Mouse (Mus musculus) heart, adult 11 months (tissue): ENCODE measurements around the gene Fev.
A peak's percentile ranks its signal among the peaks of the same experiment; 100 is the strongest.

Source experiments
- DNase-seq: peaks from one replicate; pipeline ENCODE4 v3.0.0; 2022

Gene Fev

DNA sequence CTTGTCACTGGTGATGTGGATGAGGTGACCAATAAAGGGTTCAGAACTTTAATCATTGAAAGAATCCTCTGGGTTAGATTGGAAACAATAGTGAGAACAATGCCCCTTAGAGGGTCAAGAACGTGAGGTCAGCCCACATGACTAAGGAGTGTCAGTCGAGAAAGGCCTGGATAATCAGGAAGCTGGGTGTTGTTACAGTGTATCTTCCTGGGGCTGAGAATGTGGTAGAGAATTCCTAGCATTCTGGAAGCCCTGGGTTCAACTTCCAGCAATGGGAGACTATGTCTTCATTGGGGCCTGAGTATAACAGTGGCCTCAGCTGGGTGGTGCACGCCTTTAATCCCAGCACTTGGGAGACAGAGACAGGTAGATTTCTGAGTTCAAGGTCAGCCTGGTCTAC, 8.0 kb downstream of the Fev start:
- no peak for DNase-seq

DNA sequence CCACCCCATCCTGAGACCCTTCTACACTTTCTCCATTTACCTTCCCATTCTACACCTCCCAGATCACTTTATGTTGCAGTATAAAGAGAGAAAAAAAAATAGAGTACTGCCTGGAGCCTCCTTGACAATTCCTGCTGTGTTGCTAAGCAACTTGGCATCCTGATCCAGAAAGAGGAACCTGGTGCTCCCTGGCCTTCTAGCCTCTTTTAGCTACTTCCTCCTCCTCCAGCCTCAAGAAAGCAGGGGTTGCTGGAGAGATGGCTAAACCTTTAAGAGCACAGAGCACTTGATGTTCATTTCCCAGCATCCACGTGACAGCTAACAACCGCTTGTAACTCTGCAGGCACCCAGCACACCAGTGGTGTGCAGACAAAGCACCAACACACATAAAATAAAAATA, 13.0 kb downstream of the Fev start:
- no peak for DNase-seq

DNA sequence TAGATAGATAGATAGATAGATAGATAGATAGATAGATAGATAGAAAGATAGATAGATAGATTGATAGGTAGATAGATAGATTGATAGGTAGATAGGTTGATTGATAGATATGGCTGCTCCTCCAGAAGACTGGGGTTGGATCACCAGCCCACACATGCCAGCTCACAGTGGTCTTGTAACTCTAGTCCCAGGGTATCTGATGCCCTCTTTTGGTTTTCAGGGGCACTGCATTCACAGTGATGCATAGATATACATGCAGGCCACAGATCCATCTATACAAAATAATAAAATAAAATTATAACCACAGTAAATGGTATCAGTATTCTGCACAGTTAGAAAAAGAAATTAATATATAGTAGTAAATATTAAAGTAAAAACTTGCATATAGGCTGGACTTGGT, 23.4 kb downstream of the Fev start:
- no peak for DNase-seq

DNA sequence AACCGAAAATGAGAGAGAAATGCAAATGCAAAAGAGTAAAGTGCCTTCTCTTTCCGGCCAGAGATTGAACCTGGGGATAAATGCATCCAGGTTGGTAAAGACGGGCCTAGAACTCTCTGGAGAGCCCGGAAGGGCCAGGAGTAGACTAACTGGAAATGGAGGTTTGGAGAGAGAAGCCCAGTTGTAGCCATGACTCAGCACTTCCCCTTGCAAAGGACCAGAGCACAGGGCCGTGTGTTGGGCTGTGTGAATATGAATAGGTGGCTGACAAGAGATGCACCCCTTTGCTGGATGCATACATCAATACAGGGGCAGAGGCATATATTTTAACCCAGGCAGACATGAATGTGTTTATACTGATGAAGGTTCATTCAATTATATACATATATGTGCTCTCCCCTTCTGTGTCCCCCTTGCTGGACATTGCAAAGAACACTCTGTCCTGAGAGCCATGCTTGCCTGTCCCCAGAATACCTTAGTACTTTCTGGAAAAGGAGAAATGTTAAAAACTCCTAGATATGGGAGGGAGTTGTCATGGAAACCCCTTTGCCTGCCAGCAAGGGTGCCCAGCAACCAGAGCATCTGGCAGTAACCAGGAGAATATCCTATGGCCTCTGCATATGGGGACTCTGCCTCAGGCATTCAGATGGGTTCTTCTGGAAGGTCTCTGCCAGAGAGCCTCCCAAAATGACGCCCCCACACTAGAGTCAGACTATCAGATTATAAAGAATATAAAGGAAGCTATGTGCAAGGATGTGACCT, 25.8 kb downstream of the Fev start:
- DNase-seq: no peak

DNA sequence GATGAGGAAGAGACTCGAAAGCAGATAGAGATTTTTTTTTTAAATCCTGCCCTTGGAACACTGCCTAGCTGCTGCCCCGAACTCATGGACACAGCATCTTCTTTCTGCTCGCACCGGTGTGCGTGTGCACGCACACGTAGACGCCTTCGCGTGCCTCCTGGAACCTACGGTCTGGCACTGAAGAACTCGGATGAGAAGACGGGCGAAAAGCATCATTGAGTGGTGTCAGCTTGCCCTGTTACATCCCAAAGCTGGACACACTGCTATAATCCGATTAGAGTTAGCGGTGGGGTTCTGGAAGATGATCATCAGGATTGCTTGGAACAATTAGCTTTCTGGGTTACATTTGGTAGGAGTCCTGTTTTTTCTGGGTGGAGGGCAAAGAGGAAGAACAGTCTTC, 26.4 kb downstream of the Fev start:
- no peak for DNase-seq

DNA sequence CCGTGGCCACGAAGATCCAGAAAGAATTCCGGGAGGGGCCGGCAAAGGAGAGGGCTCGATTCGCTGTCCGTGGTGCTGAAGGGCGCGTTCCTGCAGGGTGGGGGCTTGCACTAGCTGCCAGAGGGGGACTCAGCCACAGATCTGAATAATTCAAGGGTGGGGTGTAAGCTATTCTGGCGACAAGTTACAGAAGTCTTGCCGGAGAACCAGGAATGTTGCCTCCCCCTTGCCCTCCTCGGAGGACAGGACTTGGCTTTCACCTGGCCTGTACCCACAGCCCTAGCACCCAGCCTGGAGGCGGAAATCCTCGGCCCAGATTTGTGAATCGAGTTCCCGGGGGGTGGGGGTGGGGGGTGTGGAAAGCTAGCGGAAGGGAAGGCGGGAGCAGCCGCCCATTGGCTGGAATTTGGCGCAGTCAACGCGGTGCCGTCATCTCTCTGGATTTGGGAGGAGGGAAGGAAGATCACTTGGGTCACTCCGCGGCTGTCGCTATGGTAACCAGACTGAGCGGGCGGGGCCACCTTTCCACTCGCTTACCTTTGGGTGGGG, 27.0 kb downstream of the Fev start:
- DNase-seq: peak; percentile 92

DNA sequence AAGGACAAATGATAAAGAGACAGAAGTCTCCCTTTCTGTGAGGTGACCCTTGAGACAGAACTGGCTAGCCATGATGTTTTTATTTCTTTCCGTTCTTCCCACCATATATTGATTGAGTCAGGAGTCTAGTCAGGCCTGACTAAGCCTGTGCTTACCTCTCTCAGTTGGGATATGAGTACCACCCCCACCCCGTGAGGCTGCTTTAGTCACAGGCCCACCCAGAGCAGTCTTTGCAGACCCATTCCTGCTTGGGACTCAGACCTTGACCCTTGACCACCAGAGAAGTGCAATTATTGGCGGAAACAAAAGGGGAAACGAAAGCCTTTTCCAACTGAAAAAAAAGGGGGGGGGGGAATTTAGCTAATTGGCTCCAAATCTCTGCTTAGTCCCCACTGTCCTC, 27.5 kb downstream of the Fev start:
- peak; percentile 84 for DNase-seq

DNA sequence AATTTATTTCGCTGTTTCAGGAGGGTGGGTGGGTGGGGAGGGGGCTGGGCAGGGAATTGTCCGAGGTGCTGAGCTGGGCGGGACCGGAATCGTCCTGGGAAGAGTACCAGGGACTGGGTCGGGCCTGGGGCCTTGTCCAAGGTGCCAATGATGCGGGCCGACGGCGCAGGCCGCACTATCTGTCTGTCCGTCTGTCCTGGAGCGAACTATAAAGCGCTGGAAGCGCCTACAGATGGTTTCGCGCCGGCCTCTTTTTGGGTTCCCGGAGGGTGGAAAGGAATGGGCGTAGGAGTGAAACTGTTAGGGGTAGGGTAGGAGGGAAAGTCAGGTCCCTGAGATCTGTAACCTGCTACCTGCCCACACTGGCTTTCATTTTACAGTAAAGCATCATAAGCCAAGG, 28.0 kb downstream of the Fev start:
- DNase-seq: peak; percentile 61

DNA sequence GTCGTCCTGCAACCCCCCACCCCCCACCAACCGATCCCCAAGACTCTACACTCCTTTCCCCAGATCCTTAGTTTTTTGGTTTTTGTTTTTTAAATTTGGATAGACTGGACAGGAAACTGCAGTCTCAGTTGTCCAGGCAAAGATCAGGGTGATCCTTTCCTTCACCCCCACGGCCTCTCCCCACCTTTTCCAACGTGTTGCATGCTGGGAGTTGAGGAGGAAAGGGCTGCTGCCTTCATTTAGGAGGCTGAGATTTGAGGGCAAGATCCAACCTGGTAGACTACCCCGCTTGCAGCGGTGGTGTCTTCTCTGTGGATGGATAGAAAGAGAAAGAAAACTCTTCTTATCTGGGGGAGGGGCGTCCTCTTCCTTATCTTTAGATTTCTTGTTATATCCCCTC, 28.4 kb downstream of the Fev start:
- DNase-seq: peak; percentile 56

DNA sequence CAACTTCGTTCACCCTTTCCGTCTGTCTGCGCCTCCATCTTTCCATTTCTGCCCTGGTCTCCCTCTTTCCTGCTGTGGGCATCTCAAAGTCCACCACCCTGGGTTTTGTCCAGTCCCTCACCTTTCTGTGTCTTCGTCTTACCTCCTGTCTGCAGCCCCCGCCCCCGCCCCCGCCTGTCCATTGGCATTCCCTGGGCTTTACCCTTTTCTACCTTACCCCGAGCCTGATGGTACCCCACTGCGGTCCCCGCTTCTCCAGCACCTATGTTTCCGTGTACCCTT, 28.8 kb downstream of the Fev start:
- peak; percentile 65 for DNase-seq

DNA sequence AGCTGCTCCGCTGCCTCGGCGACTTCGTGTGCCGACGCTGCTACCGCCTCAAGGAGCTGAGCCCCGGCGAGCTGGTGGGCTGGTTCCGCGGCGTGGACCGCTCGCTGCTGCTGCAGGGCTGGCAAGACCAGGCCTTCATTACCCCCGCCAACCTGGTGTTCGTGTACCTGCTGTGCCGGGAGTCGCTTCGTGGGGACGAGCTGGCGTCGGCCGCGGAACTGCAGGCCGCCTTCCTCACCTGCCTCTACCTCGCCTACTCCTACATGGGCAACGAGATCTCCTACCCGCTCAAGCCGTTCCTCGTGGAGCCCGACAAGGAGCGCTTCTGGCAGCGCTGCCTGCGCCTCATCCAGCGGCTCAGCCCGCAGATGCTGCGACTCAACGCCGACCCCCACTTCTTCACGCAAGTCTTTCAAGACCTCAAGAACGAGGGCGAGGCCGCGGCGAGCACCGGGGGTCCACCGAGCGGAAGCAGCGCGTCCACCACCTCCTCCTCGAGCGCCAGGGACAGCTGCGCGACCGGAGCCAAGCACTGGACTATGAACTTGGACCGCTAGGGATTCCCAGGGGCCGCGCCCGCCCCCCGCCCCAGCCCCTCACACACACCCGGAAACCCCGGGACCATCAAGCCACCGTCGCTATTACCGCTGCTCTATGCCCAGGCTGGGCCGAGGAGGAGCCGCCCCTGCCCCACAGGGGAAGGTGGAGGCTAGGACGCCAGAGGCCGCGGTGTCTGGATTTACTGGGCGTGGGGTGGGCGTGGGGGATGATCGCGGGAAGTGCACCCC, 29.4 kb downstream of the Fev start:
- peak; percentile 87 for DNase-seq

DNA sequence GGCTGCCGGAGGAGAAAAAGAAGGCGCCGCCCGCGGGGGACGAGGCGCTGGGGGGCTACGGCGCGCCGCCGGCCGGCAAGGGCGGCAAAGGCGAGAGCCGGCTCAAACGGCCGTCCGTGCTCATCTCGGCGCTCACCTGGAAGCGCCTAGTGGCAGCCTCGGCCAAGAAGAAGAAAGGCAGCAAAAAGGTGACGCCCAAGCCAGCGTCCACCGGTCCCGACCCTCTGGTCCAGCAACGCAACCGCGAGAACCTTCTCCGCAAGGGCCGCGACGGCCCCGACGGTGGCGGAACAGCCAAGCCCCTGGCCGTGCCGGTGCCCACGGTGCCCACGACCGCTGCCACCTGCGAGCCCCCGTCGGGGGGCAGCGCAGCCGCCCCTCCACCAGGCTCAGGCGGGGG, 30.1 kb downstream of the Fev start:
- peak; percentile 79 for DNase-seq

DNA sequence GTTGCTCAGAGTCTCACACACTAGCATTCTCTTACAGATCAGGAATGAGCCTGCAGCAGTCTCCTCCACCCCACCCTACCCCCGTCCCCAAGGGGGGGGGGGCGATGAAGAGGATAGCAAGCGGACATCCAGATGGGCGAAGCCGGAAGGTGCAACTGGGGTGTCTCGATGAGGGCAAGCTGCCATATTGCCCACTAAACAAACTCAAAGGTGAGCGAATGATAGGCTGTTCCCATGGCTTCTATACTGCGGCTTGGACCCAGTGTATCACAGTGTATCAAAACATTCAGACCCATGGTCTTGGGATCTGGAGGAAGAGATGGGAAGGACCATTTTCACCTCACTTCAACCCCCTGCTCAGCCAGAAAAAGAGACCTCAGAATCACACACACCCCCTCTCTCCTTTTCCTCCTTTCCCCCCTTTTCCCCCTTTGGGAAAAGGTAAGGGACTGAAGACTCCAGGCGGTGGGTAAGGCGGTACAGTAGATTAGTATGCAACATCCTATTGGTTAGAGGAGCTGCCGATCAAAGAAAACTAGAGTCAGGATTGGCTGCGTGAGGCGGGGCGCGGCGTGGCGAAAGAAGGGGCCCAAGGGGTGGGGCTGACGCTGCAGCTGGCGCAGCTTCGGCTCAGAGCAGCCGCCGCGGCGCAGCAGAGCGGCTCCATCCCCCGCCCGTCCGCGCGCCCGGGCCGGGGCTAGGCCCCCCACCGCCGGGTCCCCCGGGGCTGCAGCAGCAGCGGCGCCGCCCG, 30.7 kb downstream of the Fev start, which contains the start of gene Cdk5r2:
Cdk5r2 (plus strand) TSS at position 629 of the 751 bp plus-strand sequence.
- peak; percentile 99 for DNase-seq

DNA sequence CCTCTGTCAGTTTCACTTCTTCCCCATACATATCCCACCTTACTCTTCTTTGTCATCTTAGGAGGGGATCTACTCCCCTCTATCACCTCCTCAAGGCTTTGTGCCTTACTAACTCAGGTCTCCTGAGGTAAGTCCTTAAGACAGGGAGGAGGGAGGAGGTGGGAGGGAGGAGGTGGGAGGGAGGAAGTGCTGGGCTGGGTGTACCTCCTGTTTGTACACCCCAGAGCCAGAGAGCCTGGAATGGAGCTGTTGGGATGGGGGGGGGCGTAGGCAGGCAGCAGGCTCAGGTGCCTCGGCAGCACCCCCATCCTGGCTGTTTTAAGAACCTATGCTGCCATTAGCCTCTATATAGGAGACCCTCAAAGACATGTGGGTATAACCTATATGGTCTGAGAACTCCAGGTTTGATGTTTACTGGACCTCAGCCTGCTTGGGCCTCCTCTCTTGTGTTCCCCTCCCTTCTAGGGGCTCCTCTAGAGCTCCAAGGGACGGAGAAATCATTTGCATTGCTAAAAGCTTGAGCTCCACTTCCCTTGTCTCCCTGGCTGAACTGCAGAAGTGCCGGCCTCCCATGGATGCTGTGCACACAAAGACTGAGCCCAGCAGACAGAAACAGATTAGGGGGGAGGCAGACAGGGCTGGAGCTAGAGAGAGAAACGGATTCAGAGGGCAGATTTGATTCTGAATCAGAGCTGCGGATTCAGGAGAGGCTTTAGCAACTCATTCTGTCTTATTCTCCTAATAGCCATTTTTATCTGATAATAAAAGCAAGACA, 34.0 kb downstream of the Fev start:
- peak; percentile 28 for DNase-seq

DNA sequence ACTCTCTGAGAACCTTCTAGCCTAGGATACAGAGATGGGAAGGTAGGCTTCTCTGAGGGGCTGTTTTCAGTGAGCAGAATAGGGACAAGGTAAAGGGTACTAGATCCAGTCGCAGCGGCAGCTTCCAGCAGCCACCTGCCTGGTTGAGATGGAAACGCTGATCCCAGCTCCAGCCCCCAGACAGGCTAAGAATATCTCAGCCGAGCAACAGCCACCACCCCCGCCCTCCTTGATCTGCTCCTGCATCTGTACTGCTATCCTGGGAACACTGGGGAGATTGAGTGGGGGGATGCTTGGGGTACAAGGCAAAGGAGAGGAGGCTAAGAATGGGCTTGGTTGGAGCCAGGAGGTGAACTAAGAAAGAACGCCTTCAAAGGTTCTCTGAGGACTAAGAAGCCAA, 35.0 kb downstream of the Fev start:
- no peak for DNase-seq

DNA sequence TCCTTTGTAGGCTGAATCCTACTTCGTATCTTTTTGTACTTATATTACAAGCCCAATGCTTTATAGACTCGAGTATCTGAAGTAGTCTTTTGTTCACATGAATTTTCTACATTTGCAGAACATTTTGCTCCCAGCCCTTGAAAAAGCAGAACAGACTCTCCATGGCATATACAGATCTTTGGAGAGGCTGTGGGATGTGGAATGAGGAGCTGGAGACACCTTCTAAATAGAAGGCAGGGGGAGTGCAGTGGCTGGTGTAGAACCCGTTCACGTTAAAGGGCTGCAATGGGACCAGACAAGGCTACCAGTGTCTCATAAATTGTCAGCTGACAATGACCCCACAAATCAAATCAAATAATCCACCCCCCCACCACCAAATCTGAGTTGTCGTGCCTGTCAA, 36.3 kb downstream of the Fev start:
- no peak for DNase-seq

DNA sequence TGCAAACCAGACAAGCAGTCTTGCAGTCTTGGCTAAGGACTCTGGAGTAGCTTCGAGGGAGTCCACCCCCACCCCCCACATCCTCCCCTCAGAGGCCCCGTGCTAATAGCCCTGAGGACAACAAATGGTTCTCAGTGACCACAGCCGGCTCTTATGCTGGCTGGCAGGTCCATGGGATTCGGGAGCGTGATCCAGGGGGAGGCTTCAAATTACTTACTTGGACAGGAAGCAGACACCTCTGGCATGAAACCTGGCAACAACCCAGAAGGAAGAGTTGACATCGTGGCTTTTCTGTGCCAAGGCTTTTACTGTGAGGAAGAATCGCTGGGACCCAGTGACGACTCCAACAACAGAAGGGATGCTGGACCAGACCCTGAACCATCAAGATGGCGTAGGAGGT, 38.9 kb downstream of the Fev start:
- DNase-seq: peak; percentile 80

DNA sequence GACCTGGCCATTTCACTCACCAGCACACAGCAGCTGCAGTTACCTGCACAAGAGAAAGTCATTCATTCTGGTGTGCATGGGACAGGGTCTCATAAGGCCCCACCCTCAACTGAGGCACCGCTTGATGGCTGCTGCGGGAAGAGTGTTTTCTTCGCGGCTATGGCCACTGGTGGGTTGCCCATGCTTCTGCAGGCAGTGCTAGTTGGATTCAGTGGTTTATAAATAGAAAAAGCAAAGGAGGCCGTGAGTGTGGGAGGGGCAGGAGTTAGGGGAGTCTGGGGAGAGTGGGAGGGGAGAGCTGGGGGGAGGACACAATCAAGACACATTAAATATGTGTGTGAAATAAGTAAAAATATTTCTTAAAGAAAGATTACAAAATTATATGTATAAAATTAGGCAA, 42.1 kb downstream of the Fev start:
- no peak for DNase-seq

DNA sequence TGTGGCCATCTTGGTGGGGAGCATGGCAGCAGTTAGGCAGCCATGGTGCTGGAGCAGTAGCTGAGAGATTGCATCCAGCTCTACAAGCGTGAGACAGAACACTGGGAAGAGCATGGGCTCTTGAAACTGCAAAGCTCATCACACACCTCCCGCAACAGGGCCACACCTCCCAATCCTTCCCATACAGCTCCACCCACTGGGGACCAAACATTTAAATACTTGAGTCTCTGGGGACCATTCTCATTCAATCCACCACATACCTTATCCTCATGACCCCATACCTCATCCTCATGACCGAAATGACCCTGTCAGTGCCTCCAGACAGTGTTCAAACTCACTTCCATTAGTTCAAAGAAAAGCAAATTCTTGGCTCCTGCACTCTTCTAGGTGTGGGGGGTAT, 52.0 kb downstream of the Fev start:
- no peak for DNase-seq
